Mouse (Mus musculus) limb, embryonic 13.5 days (tissue): ENCODE data around the gene Atp2b2. TPM values are rescaled to one million over a fixed set of nuclear protein-coding genes. Genes with fewer than 3 reads are reported as not detected.
"Not testable (repeated sequence)": the region's sequence is repeated elsewhere in the genome, so short reads cannot be mapped to it uniquely, and the experiment has no call there.

ENCODE experiments used
- ATAC-seq: fragments of 200-750 bp; cut with Nextera tagmentation; 2 replicates; pipeline ENCODE4 v1.8.0; 2017; ENCODE audit warnings: low read depth, moderate number of reproducible peaks, moderate TSS enrichment; ENCODE audit not compliant: low FRiP score
- H3K27ac ChIP-seq: fragments of 300-500 bp; sonication (generic); 2 replicates; pipeline ENCODE4 v1.5.1; 2015; ENCODE audit warnings: inconsistent platforms, mild to moderate bottlenecking, moderate library complexity
- H3K27me3 ChIP-seq: fragments of 300-500 bp; sonication (generic); 2 replicates; pipeline ENCODE4 v1.6.1; 2015; ENCODE audit warnings: mild to moderate bottlenecking, inconsistent platforms
- H3K36me3 ChIP-seq: fragments of 300-500 bp; sonication (generic); 2 replicates; pipeline ENCODE4 v1.6.1; 2015; ENCODE audit warnings: inconsistent platforms, mild to moderate bottlenecking, moderate library complexity
- H3K4me1 ChIP-seq: fragments of 300-500 bp; sonication (generic); 2 replicates; pipeline ENCODE4 v1.6.1; 2015; ENCODE audit warnings: inconsistent platforms
- H3K4me2 ChIP-seq: fragments of 300-500 bp; sonication (generic); replicated peaks from 2 replicates; pipeline ENCODE4 v1.6.1; 2015; ENCODE audit warnings: inconsistent platforms, mild to moderate bottlenecking, moderate library complexity
- H3K4me3 ChIP-seq: fragments of 300-500 bp; sonication (generic); 2 replicates; pipeline ENCODE4 v1.5.1; 2015; ENCODE audit warnings: moderate library complexity, mild to moderate bottlenecking, inconsistent platforms
- H3K9ac ChIP-seq: fragments of 300-500 bp; sonication (generic); 2 replicates; pipeline ENCODE4 v1.6.1; 2015; ENCODE audit warnings: mild to moderate bottlenecking, inconsistent platforms
- H3K9me3 ChIP-seq: fragments of 300-500 bp; sonication (generic); 2 replicates; pipeline ENCODE4 v1.6.1; 2016; ENCODE audit warnings: inconsistent platforms
- WGBS: fragments of 180-500 bp; shearing (Covaris S2); methylation state at CpG from one replicate; pipeline ENCODE4 v1.1.7; 2015; 5-methylcytosine and 5-hydroxymethylcytosine counted together
- polyA plus RNA-seq: library from polyadenylated mRNA; unstranded; fragments of >200 nt; fragmentation: Nextera tagmentation; extraction: Ambion mirVana; gene quantifications from 2 replicates; pipeline ENCODE4 v1.2.1, GENCODE M21; 2015

Atp2b2 gene
- polyA plus RNA-seq, 1 experiment from 2014 or later: 0.11 TPM

DNA sequence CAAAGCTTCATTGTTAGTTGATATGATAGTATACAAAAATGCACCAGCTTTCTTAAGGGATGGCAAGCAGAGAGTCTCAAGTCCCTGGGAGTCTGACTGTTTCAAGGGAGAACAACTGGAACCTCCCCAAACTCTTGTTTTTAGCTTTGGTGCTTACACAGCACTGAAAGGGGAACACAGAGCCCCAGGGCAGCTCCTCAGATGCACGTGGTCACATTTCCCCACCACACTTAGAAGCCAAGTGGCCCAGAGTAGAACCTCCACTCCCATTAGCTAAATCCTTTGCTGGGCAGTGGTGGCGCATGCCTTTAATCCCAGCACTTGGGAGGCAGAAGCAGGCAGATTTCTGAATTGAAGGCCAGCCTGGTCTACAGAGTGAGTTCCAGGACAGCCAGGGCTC, 301.0 kb downstream of the Atp2b2 start:
- Histone ChIP-seq H3K36me3 (peaks cover 22% of the 10 kb centered on the region), H3K27me3 (peaks cover 8% of the 10 kb centered on the region; the same call in 1 of the 2 replicates), H3K9ac (no peak overlapping the region), H3K4me2 (no peak overlapping the region), H3K9me3 (no peaks in the 10 kb centered on the region), H3K4me1 (peaks cover 9% of the 10 kb centered on the region), H3K4me3 (no peak overlapping the region), H3K27ac (no peak overlapping the region)
- ATAC-seq: no peak
- WGBS: 67% methylated on average over 2 of the region's 2 CpGs

GRCm38 (mm10) chr6:113740236-113741217, 301.9 kb downstream of the Atp2b2 start, which contains the start of gene Sec13:
Sec13 (minus strand) TSS chr6:113740743.
- WGBS: 7% methylated on average over 41 of the region's 41 CpGs
- peak within 1 kb of the TSS; percentile 69 for H3K27ac ChIP-seq

DNA sequence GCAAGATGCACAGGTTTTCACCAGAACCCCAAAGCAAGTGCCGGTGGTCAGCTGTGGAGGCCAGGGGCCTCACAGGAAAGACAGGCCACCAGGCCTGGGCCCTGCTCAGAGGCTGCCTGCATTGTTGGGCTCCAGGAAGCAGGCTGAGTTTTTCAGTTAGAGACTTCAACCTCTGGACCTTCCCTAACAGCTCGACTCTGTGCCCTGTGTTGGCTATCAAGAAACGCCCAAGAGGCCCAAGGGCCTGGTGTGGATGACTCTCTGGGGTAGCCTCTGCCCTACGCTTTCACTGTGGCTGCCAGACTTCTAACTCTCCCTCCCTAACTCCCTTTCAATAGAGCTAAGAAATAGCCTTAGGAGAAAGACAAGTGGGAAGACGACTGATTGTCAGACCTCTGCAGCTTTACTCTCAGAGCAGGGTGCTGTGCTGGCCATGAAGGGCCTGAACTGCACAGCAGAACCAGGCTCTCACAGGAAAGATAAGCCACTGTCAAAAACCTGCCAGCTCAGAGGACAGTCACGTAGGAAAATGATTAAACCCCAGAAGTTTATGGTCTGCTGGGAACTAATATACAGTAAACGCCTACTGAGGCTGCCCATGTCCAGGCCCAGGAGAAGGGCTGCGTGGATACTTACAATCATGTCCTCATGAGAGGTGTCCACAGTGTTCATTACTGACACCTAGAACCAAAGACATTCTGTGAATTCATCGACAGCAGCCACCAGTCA, 304.9 kb downstream of the Atp2b2 start:
- WGBS: 89% methylated on average over 9 of the region's 9 CpGs
- Histone ChIP-seq H3K27ac (no peak overlapping the region), H3K4me1 (peaks cover 9% of the 10 kb centered on the region), H3K4me2 (no peak overlapping the region), H3K27me3 (no peaks in the 10 kb centered on the region), H3K4me3 (no peak overlapping the region), H3K36me3 (peaks cover 61% of the 10 kb centered on the region), H3K9me3 (no peaks in the 10 kb centered on the region), H3K9ac (no peak overlapping the region)
- no peak for ATAC-seq

More at GRCm38 (mm10) chr6:113740236-113741217, 301.9 kb downstream of the Atp2b2 start, which contains the start of gene Sec13:
- Histone ChIP-seq H3K4me1 (peaks cover 9% of the 10 kb centered on the region), H3K4me2 (peak within 1 kb of the TSS; percentile 89), H3K36me3 (peaks cover 31% of the 10 kb centered on the region), H3K27me3 (no peaks in the 10 kb centered on the region), H3K9me3 (no peaks in the 10 kb centered on the region), H3K9ac (peak within 1 kb of the TSS; percentile 95), H3K4me3 (peak within 1 kb of the TSS; percentile 97)
- peak; percentile 88 for ATAC-seq

DNA sequence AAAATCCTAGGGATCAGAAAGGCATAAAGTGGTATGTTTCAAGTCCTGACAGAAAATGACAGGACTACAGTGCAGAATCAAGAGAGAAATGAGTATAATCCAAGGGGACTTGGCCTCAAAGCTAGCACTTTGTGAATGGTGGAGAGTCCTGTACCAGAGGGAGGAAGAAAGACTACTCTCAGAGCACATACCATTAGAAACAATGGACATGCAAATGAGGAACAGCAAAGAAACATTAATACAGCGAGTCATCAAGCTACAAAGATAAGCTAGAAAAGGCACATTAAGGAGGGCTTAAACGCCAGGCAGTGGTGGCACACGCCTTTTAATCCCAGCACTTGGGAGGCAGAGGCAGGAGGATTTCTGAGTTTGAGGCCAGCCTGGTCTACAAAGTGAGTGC, 311.1 kb downstream of the Atp2b2 start:
- H3K27me3 ChIP-seq: no peaks in the 10 kb centered on the region
- 96% methylated on average over 3 of the region's 3 CpGs for WGBS
- no peak for ATAC-seq
- peaks cover 100% of the 10 kb centered on the region for H3K36me3 ChIP-seq
- no peak overlapping the region for H3K4me3 ChIP-seq
- no peak overlapping the region for H3K27ac ChIP-seq
- H3K9ac ChIP-seq: no peak overlapping the region
- no peaks in the 10 kb centered on the region for H3K9me3 ChIP-seq
- no peaks in the 10 kb centered on the region for H3K4me1 ChIP-seq
- H3K4me2 ChIP-seq: no peak overlapping the region

DNA sequence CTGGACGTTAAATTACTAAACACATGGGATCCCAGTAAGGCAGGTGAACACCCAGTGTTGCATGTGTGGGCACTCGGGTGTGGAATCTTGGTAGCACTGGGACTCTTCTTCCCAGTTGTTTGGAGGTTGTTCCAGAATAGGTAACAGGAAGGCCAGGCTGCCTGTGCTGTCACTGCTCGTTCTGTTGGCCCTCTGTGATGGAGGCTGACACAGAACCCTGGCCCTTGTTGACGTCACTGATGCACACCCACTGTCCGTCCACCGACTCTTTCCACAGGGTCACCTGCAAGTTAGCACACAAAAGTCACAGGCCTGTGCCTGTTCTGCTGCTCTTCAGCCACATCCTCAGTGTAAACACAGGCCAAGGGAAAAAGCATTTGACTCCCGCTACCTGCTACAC, 314.2 kb downstream of the Atp2b2 start:
- Histone ChIP-seq H3K9ac (no peak overlapping the region), H3K36me3 (peaks cover 95% of the 10 kb centered on the region), H3K9me3 (no peaks in the 10 kb centered on the region), H3K27ac (no peak overlapping the region), H3K4me3 (no peak overlapping the region), H3K4me2 (no peak overlapping the region), H3K4me1 (no peaks in the 10 kb centered on the region), H3K27me3 (no peaks in the 10 kb centered on the region)
- 93% methylated on average over 7 of the region's 7 CpGs for WGBS
- ATAC-seq: no peak

GRCm38 (mm10) chr6:113721061-113721460, 321.4 kb downstream of the Atp2b2 start:
- whole genome bisulfite sequencing: 93% methylated on average over 4 of the region's 4 CpGs
- no peaks in the 10 kb centered on the region for H3K4me1 ChIP-seq
- no peak overlapping the region for H3K4me2 ChIP-seq
- ATAC-seq: no peak
- H3K36me3 ChIP-seq: peaks cover 81% of the 10 kb centered on the region
- no peak overlapping the region for H3K4me3 ChIP-seq
- H3K9ac ChIP-seq: no peak overlapping the region
- H3K27me3 ChIP-seq: no peaks in the 10 kb centered on the region
- no peak overlapping the region for H3K27ac ChIP-seq
- no peaks in the 10 kb centered on the region for H3K9me3 ChIP-seq

DNA sequence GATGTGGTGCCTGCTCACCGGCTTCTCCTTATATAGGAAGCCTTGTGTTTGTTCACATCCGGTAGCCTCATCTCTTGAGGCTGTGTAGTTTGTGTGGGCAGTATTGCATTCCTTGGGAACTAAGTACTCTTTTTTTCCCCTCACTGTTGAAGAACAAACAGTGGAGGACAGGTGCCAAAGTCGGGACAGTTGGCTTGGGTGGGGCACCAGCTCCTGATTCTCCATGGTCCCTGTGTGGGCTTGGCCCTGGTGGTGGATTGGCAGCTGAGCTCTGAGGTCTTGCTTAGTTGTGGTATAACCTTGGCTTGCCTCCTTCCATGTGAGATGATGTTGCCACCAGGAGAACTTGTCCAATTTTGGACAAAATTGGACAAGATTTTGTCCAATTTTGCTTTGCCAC, 322.5 kb downstream of the Atp2b2 start, which contains the start of gene Ghrl:
TSS of gene Ghrl (minus strand) at position 3 of the 400 bp plus-strand sequence.
- Histone ChIP-seq H3K27ac (no peak within 1 kb of the TSS), H3K9me3 (no peaks in the 10 kb centered on the region), H3K4me2 (no peak within 1 kb of the TSS), H3K36me3 (peaks cover 83% of the 10 kb centered on the region), H3K27me3 (no peaks in the 10 kb centered on the region), H3K4me3 (no peak within 1 kb of the TSS), H3K4me1 (no peaks in the 10 kb centered on the region), H3K9ac (no peak within 1 kb of the TSS)
- no peak for ATAC-seq
- WGBS: 90% methylated on average over 3 of the region's 3 CpGs

- no peak for ATAC-seq
These were observed 324.9 kb downstream of the Atp2b2 start for GRCm38 (mm10) chr6:113717541-113717940.

DNA sequence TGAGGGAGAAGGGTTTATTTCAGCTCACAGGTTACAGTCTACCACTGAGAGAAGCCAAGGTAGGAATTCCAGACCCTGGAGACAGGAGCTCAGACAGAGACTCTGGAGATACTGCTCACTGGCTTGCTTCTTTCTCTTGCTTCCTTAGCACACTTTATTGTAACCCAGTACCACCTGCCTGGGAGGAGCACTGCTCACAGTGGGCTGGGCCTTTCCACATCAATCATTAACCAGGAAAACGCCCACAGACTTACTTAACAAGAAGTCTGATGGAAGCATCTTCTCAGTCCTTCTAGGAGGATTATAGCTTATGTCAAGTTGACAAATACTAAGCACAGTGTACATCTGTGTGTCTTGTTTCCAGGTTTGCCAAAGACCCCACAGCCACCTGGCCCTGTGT, 327.6 kb downstream of the Atp2b2 start:
- H3K36me3 ChIP-seq: peaks cover 93% of the 10 kb centered on the region
- 84% methylated on average over 1 of the region's 1 CpGs for WGBS
- no peak overlapping the region for H3K9ac ChIP-seq
- no peak overlapping the region for H3K4me3 ChIP-seq
- no peaks in the 10 kb centered on the region for H3K4me1 ChIP-seq
- no peak overlapping the region for H3K27ac ChIP-seq
- H3K4me2 ChIP-seq: no peak overlapping the region
- H3K9me3 ChIP-seq: no peaks in the 10 kb centered on the region
- no peaks in the 10 kb centered on the region for H3K27me3 ChIP-seq
- no peak for ATAC-seq

More at GRCm38 (mm10) chr6:113717541-113717940, 324.9 kb downstream of the Atp2b2 start:
- 89% methylated on average over 3 of the region's 3 CpGs for WGBS
- H3K9ac ChIP-seq: no peak overlapping the region
- no peak overlapping the region for H3K4me3 ChIP-seq
- no peaks in the 10 kb centered on the region for H3K9me3 ChIP-seq
- no peak overlapping the region for H3K4me2 ChIP-seq
- H3K4me1 ChIP-seq: no peaks in the 10 kb centered on the region
- H3K27me3 ChIP-seq: no peaks in the 10 kb centered on the region
- H3K27ac ChIP-seq: no peak overlapping the region
- H3K36me3 ChIP-seq: peaks cover 87% of the 10 kb centered on the region

- H3K36me3 ChIP-seq: peaks cover 93% of the 10 kb centered on the region
- H3K27me3 ChIP-seq: no peaks in the 10 kb centered on the region
- no peak overlapping the region for H3K9ac ChIP-seq
- 98% methylated on average over 2 of the region's 2 CpGs for WGBS
- no peaks in the 10 kb centered on the region for H3K4me1 ChIP-seq
- no peak overlapping the region for H3K27ac ChIP-seq
- ATAC-seq: no peak
- H3K4me3 ChIP-seq: no peak overlapping the region
- no peak overlapping the region for H3K4me2 ChIP-seq
- no peaks in the 10 kb centered on the region for H3K9me3 ChIP-seq
These were observed 328.1 kb downstream of the Atp2b2 start for GRCm38 (mm10) chr6:113714276-113714675.

- H3K9ac ChIP-seq, H3K4me1 ChIP-seq, ATAC-seq, H3K4me3 ChIP-seq, H3K27me3 ChIP-seq, H3K27ac ChIP-seq, H3K9me3 ChIP-seq, H3K4me2 ChIP-seq: not testable (repeated sequence)
- H3K36me3 ChIP-seq: peaks cover 93% of the 10 kb centered on the region
- 91% methylated on average over 5 of the region's 5 CpGs for WGBS
These were observed 329.0 kb downstream of the Atp2b2 start for GRCm38 (mm10) chr6:113713389-113713788.

GRCm38 (mm10) chr6:113712718-113713117, 329.7 kb downstream of the Atp2b2 start:
- no peak overlapping the region for H3K9ac ChIP-seq
- 89% methylated on average over 3 of the region's 3 CpGs for WGBS
- no peaks in the 10 kb centered on the region for H3K4me1 ChIP-seq
- no peak overlapping the region for H3K4me3 ChIP-seq
- H3K27me3 ChIP-seq: no peaks in the 10 kb centered on the region
- H3K9me3 ChIP-seq: no peaks in the 10 kb centered on the region
- H3K36me3 ChIP-seq: peaks cover 96% of the 10 kb centered on the region
- no peak overlapping the region for H3K4me2 ChIP-seq
- no peak for ATAC-seq
- no peak overlapping the region for H3K27ac ChIP-seq
